Mouse (Mus musculus): ENCODE measurements around the gene Nfix.

GRCm38 (mm10) chr8:84845355-84846093, 45.4 kb upstream of the Nfix start:
- no peak for TF ChIP-seq ZNF384 (IDR thresholded peaks at IDR 0.05; ENCODE audit: low read depth, low read length)
- TF ChIP-seq CHD2 (IDR thresholded peaks at IDR 0.05; ENCODE audit: low read depth, low read length), result no peak
- TF ChIP-seq HCFC1 (IDR thresholded peaks at IDR 0.05; ENCODE audit: borderline replicate concordance, insufficient read depth, low read length), result no peak
- no peak for TF ChIP-seq ZC3H11A (IDR thresholded peaks at IDR 0.05; ENCODE audit: borderline replicate concordance, low read depth, low read length)
- TF ChIP-seq MAFK (IDR thresholded peaks at IDR 0.05; ENCODE audit: insufficient read depth, low read depth, low read length), result no peak

All from ES-E14 (cell line).